Mouse (Mus musculus) spleen, adult 2 months (tissue): ENCODE results near the gene Atp8b2.

Source experiments
- CTCF ChIP-seq: fragments of 200-500 bp; IDR thresholded peaks from 2 replicates; pipeline ENCODE4 v1.5.1; 2011; ENCODE audit warnings: mild to moderate bottlenecking, inconsistent platforms; ENCODE audit not compliant: insufficient read depth, insufficient read length, insufficient replicate concordance; ENCODE audit errors: extremely low read depth
- POLR2A ChIP-seq: fragments of 200-500 bp; IDR thresholded peaks from 2 replicates; pipeline ENCODE4 v1.6.1; 2011; ENCODE audit warnings: low read depth, low read length, inconsistent platforms

DNA sequence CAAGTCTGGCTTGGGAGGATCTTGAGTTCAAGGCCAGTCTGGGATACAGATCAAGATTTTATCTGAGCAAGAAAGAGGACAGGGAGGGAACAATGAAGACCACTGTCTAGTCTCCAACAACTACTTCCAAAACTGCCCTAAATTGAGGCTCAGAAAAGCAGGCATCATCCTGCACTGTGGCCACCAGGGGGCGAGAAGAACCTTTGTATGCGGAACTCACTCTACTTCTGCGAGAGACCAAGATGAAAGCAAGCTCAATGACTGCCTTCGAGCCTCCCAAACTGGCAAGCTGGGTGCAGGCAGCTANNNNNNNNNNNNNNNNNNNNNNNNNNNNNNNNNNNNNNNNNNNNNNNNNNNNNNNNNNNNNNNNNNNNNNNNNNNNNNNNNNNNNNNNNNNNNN, 9.9 kb downstream of the Atp8b2 start:
- peak; percentile 88; the same call in 1 of the 2 replicates for TF ChIP-seq CTCF
- no peak for TF ChIP-seq POLR2A
